Mouse (Mus musculus) kidney, adult 2 months (tissue): ENCODE measurements at regions not wholly inside any gene's neighbourhood (a gene's known extent, or its start where the extent isn't known, plus 50 kb on each side); places are given as distances from the start of the nearest gene placed in this dataset.

Experiments used
- DNase-seq: peaks from one replicate; pipeline ENCODE4 v3.0.0; 2021
- H3K27ac ChIP-seq: fragments of 200-500 bp; 2 replicates; pipeline ENCODE4 v1.5.1; 2012; ENCODE audit warnings: low read depth, low read length, control low read depth, inconsistent platforms; ENCODE audit not compliant: insufficient read depth
- H3K27me3 ChIP-seq: fragments of 200-500 bp; replicated peaks from 2 replicates; pipeline ENCODE4 v1.6.1; 2012; ENCODE audit warnings: mild to moderate bottlenecking, moderate library complexity, low read length, inconsistent platforms; ENCODE audit not compliant: control insufficient read depth, insufficient read depth
- H3K36me3 ChIP-seq: fragments of 200-500 bp; 2 replicates; pipeline ENCODE4 v1.6.1; 2012; ENCODE audit warnings: mild to moderate bottlenecking, moderate library complexity, low read length, inconsistent platforms; ENCODE audit not compliant: control insufficient read depth, insufficient read depth
- H3K4me1 ChIP-seq: fragments of 200-500 bp; 2 replicates; pipeline ENCODE4 v1.6.1; 2011; ENCODE audit warnings: low read length; ENCODE audit not compliant: control insufficient read depth, insufficient read depth
- H3K4me3 ChIP-seq: fragments of 200-500 bp; 2 replicates; pipeline ENCODE4 v1.5.1; 2011; ENCODE audit warnings: mild to moderate bottlenecking, low read depth, low read length, control low read depth; ENCODE audit not compliant: insufficient read depth
- CTCF ChIP-seq: fragments of 200-500 bp; conservative IDR thresholded peaks from 2 replicates; pipeline ENCODE4 v1.5.1; 2011; ENCODE audit warnings: low read depth, mild to moderate bottlenecking, control low read depth, low read length, moderate library complexity, mixed read lengths; ENCODE audit not compliant: insufficient read depth, insufficient read length
- POLR2A ChIP-seq: fragments of 200-500 bp; IDR thresholded peaks from one replicate; pipeline ENCODE4 v1.6.1; 2011; ENCODE audit warnings: low read depth, low read length, control low read depth
- WGBS: fragments of 180-500 bp; shearing (Covaris S2); methylation state at CpG from one replicate; pipeline ENCODE4 v1.1.7; 2018; 5-methylcytosine and 5-hydroxymethylcytosine counted together

DNA sequence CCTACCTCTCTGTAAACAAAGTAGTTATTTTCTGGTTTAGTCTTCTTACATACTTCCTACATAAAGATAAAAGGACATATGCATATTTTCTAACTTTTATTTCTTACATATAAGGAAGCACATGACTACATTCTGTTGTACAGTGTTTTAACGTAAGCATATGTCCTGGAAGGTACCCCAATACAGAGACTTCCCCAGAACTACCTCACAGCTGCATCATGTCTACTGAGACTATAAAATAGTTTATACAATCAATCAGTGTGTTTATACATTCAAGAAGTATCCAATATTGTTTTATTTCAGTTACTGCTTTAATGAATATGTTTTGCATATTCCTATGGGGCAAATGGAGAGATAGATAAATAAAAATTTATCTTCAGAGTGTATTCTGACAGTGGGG, 133.4 kb downstream of the Samd5 start:
- no peaks in the 10 kb centered on the region for H3K36me3 ChIP-seq
- no peak overlapping the region for H3K27ac ChIP-seq
- no peaks in the 10 kb centered on the region for H3K27me3 ChIP-seq
- TF ChIP-seq POLR2A (no peak), CTCF (no peak)
- no peaks in the 10 kb centered on the region for H3K4me1 ChIP-seq
- DNase-seq: no peak
- 75% methylated on average over 1 of the region's 1 CpGs for WGBS
- H3K4me3 ChIP-seq: no peak overlapping the region

GRCm38 (mm10) chr10:9537686-9538085, 137.3 kb downstream of the Samd5 start:
- TF ChIP-seq CTCF (no peak), POLR2A (no peak)
- no peak for DNase-seq
- 82% methylated on average over 3 of the region's 3 CpGs for WGBS
- Histone ChIP-seq H3K4me3 (no peak overlapping the region), H3K27ac (no peak overlapping the region), H3K4me1 (no peaks in the 10 kb centered on the region), H3K36me3 (no peaks in the 10 kb centered on the region), H3K27me3 (no peaks in the 10 kb centered on the region)

DNA sequence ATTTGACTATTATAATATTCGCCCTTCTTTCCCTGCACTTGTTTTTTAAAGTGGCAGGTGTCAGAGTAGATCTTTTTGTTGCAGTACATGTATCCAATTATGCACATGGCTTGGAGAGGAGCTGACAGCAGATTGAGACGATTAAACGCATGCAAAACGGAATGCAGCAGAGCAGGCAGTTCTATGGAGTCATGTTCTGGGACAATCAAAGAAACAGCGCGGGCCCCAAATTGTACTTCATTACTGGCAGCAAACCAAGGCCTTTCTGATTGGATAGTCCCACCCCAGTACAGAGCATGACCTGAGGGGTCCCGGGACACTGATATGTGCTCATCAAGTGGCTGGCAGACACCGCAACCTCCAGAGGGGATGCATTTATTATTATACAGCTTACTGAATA, 140.5 kb downstream of the Samd5 start:
- TF ChIP-seq POLR2A (no peak), CTCF (no peak)
- DNase-seq: no peak
- H3K27me3 ChIP-seq: no peaks in the 10 kb centered on the region
- WGBS: 88% methylated on average over 8 of the region's 8 CpGs
- H3K4me1 ChIP-seq: no peaks in the 10 kb centered on the region
- H3K36me3 ChIP-seq: no peaks in the 10 kb centered on the region
- H3K27ac ChIP-seq: no peak overlapping the region
- H3K4me3 ChIP-seq: no peak overlapping the region

- no peaks in the 10 kb centered on the region for H3K36me3 ChIP-seq
- TF ChIP-seq POLR2A (no peak), CTCF (no peak)
- WGBS: 67% methylated on average over 2 of the region's 2 CpGs
- H3K27ac ChIP-seq: no peak overlapping the region
- DNase-seq: no peak
- H3K4me1 ChIP-seq: no peaks in the 10 kb centered on the region
- no peaks in the 10 kb centered on the region; the same call in 1 of the 2 replicates for H3K27me3 ChIP-seq
- H3K4me3 ChIP-seq: no peak overlapping the region
Observed at GRCm38 (mm10) chr10:9533283-9533682, 141.7 kb downstream of the Samd5 start.

GRCm38 (mm10) chr10:9531931-9532330, 143.1 kb downstream of the Samd5 start:
- H3K27ac ChIP-seq: no peak overlapping the region
- DNase-seq: no peak
- TF ChIP-seq POLR2A (no peak), CTCF (no peak)
- 84% methylated on average over 5 of the region's 5 CpGs for WGBS
- H3K4me1 ChIP-seq: no peaks in the 10 kb centered on the region
- H3K36me3 ChIP-seq: no peaks in the 10 kb centered on the region
- H3K27me3 ChIP-seq: no peaks in the 10 kb centered on the region; the same call in 1 of the 2 replicates
- H3K4me3 ChIP-seq: no peak overlapping the region

GRCm38 (mm10) chr10:9529408-9529807, 145.6 kb downstream of the Samd5 start:
- no peak for DNase-seq
- Histone ChIP-seq H3K36me3 (no peaks in the 10 kb centered on the region), H3K4me1 (no peaks in the 10 kb centered on the region), H3K27me3 (no peaks in the 10 kb centered on the region; the same call in 1 of the 2 replicates), H3K4me3 (no peak overlapping the region), H3K27ac (no peak overlapping the region)
- 63% methylated on average over 7 of the region's 7 CpGs for WGBS
- no peak for TF ChIP-seq POLR2A
- no peak for TF ChIP-seq CTCF

DNA sequence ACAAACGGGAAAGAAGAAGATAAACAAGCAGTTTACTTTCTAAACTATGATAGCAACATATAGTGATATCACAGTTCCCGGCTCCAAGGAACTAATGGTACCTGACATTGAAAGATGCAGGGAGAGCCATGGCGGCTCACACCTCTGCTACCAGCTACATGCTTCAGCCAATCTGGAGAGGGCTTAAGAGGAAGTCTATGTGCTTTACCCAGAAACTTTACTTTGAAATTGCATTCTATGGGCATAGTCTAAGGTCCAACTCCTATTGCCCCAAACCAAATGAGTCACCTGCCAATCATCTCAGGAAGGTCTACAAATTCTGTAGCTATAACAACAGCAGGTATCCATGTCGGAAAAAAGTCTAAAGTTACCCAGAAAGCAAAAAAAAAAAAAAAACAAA, 146.9 kb downstream of the Samd5 start:
- no peak for TF ChIP-seq POLR2A
- TF ChIP-seq CTCF: no peak
- no peak overlapping the region for H3K27ac ChIP-seq
- no peaks in the 10 kb centered on the region for H3K4me1 ChIP-seq
- no peak overlapping the region for H3K4me3 ChIP-seq
- H3K36me3 ChIP-seq: no peaks in the 10 kb centered on the region
- 85% methylated on average over 4 of the region's 4 CpGs for WGBS
- DNase-seq: no peak
- H3K27me3 ChIP-seq: no peaks in the 10 kb centered on the region; the same call in 1 of the 2 replicates

DNA sequence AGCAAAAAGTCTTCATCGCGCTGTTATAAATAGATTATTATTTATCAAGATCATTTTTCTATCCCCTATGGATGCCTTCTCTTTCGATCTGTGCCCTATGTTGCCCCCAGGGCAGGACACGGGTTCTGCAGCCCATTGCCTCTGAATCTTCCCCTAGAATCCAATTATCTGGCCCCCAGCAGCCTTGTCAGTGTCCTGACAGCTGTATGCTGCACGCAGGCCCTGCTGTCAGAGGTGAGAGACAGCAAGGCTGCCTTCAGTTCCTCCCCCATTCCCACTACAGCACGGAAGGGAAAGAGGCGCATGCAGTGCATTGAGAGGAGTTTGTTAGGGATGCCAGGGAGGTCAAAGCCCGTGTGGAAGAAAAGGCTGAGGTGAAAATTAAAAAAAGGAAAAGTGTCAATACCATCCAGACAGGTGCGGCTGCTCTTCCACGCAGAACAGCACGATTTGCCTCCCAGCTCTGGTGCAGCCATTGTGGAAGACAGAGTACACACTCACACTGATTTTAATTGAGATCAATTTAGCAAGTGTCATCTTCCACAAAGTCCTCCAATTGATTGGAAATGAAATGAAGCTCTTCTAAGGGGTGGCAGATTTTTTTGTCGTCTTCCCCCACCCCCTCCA, 165.1 kb downstream of the Samd5 start:
- TF ChIP-seq POLR2A: no peak
- TF ChIP-seq CTCF: no peak
- no peak overlapping the region for H3K27ac ChIP-seq
- H3K4me1 ChIP-seq: no peaks in the 10 kb centered on the region
- no peak overlapping the region for H3K4me3 ChIP-seq
- no peak for DNase-seq
- H3K36me3 ChIP-seq: no peaks in the 10 kb centered on the region
- H3K27me3 ChIP-seq: no peaks in the 10 kb centered on the region
- WGBS: 73% methylated on average over 12 of the region's 12 CpGs
